Mouse (Mus musculus) embryonic facial prominence, embryonic 15.5 days (tissue): ENCODE results near the gene Msi2. TPM values are rescaled to one million over a fixed set of nuclear protein-coding genes. Genes with fewer than 3 reads are reported as not detected.

ENCODE experiments used
- ATAC-seq: fragments of 200-750 bp; cut with Nextera tagmentation; 2 replicates; pipeline ENCODE4 v1.8.0; 2017; ENCODE audit warnings: low read depth, moderate TSS enrichment; ENCODE audit not compliant: insufficient number of reproducible peaks, low FRiP score, low TSS enrichment
- H3K27ac ChIP-seq: fragments of 300-500 bp; sonication (generic); replicated peaks from 2 replicates; pipeline ENCODE4 v1.5.1; 2015; ENCODE audit warnings: mild to moderate bottlenecking, inconsistent platforms
- H3K27me3 ChIP-seq: fragments of 300-500 bp; sonication (generic); 2 replicates; pipeline ENCODE4 v1.6.1; 2015; ENCODE audit warnings: inconsistent platforms
- H3K36me3 ChIP-seq: fragments of 300-500 bp; sonication (generic); 2 replicates; pipeline ENCODE4 v1.6.1; 2015; ENCODE audit warnings: mild to moderate bottlenecking, inconsistent platforms
- H3K4me1 ChIP-seq: fragments of 300-500 bp; sonication (generic); 2 replicates; pipeline ENCODE4 v1.6.1; 2015; ENCODE audit warnings: inconsistent platforms
- H3K4me2 ChIP-seq: fragments of 300-500 bp; sonication (generic); replicated peaks from 2 replicates; pipeline ENCODE4 v1.6.1; 2015; ENCODE audit warnings: mild to moderate bottlenecking, inconsistent platforms
- H3K4me3 ChIP-seq: fragments of 300-500 bp; sonication (generic); replicated peaks from 2 replicates; pipeline ENCODE4 v1.5.1; 2015; ENCODE audit warnings: mild to moderate bottlenecking, inconsistent platforms
- H3K9ac ChIP-seq: fragments of 300-500 bp; sonication (generic); 2 replicates; pipeline ENCODE4 v1.6.1; 2015; ENCODE audit warnings: inconsistent platforms
- H3K9me3 ChIP-seq: fragments of 300-500 bp; sonication (generic); replicated peaks from 2 replicates; pipeline ENCODE4 v1.6.1; 2016; ENCODE audit warnings: inconsistent platforms
- WGBS: fragments of 180-500 bp; shearing (Covaris S2); methylation state at CpG from one replicate; pipeline ENCODE4 v1.1.7; 2015; 5-methylcytosine and 5-hydroxymethylcytosine counted together
- polyA plus RNA-seq: library from polyadenylated mRNA; unstranded; fragments of >200 nt; fragmentation: Nextera tagmentation; extraction: Ambion mirVana; gene quantifications from 2 replicates; pipeline ENCODE4 v1.2.1, GENCODE M21; 2015

Msi2 gene
- polyA plus RNA-seq, 1 experiment from 2014 or later: 19.7 TPM

DNA sequence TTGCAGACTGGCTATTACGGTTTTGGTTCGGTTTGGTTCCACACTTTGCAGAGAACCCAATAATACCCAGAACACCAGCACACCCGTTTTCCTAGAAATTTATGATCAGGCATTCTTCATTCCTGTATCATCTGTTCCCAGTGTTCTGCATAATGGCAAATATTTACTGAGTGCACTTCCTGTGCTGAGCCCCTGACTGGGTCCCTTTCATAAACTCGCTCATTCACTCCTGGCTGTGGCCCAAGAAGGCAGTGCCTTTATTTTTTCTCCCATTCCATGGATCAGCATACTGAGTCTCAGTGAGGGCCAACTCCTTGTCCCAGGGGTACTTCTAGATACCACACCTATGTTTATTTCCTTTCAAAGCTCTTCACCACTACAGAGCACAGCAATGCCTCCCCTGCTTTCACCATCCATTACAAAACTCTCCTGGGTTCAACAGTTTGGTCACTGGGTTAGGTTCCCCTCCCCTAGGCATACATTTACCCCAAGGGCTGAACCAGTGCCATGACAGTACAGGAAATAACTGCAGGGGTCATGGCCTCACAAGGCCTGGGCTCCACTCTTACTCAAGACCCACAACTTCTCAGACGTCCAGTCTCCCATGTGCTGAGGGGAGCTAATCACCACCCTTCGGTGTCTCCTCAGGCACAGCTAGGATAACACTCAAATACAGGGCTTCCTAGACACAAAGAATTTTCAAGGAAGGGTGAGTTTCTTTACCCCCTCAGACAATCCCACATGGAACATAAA is 160.3 kb downstream of the Msi2 start:
- no peak for ATAC-seq
- no peaks in the 10 kb centered on the region for H3K9me3 ChIP-seq
- H3K4me1 ChIP-seq: peaks cover 74% of the 10 kb centered on the region
- peak overlapping the region; percentile 63; the same call in 1 of the 2 replicates for H3K27ac ChIP-seq
- no peaks in the 10 kb centered on the region for H3K27me3 ChIP-seq
- no peak overlapping the region for H3K9ac ChIP-seq
- WGBS: 55% methylated on average over 6 of the region's 6 CpGs
- H3K4me2 ChIP-seq: no peak overlapping the region
- no peaks in the 10 kb centered on the region for H3K36me3 ChIP-seq
- H3K4me3 ChIP-seq: no peak overlapping the region

DNA sequence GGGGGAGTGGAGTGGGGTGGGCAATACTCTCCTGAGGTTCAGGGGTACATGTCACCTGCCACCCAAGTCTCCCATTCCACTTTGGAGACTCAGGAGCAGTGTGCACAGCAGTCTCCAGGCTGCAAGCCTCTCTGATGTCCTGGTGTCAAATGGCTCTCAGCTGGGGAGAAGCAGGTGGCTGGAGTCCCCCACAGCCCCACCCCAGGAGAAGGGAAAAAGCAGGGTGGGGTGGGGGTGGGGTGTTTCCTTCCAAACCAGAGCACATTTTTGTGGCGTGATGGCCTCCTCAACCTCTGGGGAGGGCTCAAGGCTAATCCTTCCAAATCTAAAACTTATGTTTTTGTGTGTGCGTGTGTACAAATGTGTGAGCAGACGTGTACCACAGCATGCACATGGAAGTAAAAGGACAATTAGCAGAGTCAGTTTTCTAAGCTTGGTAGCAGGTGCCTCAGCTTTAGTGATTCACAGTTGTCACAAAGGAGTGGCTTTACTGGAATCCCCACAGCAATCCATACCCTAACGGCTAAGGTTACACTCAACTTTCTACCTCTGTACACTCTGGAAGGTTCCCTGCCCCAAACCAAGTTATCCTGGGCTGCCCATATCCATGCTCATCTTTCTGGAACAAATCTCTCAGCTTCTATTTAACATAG is 161.1 kb downstream of the Msi2 start:
- Histone ChIP-seq H3K27ac (peak overlapping the region; percentile 63; the same call in 1 of the 2 replicates), H3K4me3 (no peak overlapping the region), H3K4me2 (no peak overlapping the region), H3K4me1 (peaks cover 81% of the 10 kb centered on the region), H3K27me3 (no peaks in the 10 kb centered on the region), H3K9ac (no peak overlapping the region), H3K9me3 (no peaks in the 10 kb centered on the region), H3K36me3 (no peaks in the 10 kb centered on the region)
- peak; percentile 41 for ATAC-seq
- WGBS: 36% methylated on average over 4 of the region's 4 CpGs

DNA sequence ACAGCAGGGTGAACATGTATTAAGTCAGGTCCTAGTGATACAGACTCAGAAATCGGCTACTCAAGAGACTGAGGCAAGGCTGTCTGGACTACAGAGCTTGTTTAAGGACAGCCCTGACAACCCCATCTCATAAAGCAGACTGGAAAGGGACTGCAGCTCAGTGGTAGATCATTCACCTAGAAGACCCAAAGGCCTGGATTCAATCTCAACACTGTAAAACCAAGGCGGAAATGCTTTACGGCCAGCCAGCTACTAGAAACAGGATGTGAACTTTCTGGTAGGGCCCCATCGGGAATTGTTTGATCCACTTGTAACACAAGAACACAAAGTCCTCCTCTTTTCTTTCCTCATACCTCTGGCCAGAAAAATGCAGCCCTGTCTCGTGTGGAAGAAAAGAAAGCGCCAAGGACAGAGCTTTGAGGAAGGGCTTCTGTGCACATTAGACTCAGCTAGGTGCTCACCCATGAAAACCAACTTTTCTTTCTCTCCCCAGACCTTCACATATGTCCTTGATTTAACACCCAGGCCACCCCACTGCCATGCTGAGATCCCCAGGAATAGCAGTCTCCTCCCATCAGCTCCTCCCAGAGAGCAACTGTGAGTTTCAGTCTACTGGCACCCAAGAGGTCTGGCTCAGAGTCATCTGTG is 162.3 kb downstream of the Msi2 start:
- peaks cover 85% of the 10 kb centered on the region for H3K4me1 ChIP-seq

DNA sequence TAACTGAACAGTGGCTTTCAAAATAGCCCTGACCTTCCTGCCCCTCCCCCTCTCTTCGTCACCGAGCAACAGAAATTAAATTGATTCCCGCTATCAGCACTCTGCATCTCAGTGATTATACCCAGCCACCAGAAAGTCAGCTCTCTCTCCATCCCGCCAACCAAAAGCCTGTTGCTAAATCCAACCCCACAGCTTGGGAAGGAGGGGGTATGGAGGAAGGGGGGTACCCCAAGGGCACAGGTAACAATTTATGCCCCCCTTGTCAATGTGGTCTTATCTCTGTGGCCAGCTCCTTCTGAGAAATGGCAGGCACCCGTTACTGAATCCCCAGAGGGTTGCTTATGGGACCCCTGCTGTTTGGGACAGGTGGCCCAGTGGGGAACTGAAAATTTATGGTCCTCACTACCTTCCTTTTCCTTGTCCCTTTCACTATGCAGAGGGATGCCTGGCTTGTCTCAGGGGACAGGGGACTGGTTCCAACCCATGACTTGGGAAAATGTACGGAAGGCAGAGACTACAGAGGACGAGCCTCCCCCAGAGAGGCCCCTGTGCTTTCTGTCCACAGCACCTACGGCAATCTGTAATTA is 163.0 kb downstream of the Msi2 start:
- Histone ChIP-seq H3K27me3 (no peaks in the 10 kb centered on the region), H3K4me3 (no peak overlapping the region), H3K27ac (peak overlapping the region; percentile 58; the same call in 1 of the 2 replicates), H3K4me1 (peaks cover 85% of the 10 kb centered on the region), H3K9ac (no peak overlapping the region), H3K4me2 (no peak overlapping the region), H3K36me3 (no peaks in the 10 kb centered on the region), H3K9me3 (no peaks in the 10 kb centered on the region)
- ATAC-seq: no peak
- 55% methylated on average over 8 of the region's 8 CpGs for WGBS

More for the DNA sequence above, 162.3 kb downstream of the Msi2 start:
- H3K9ac ChIP-seq: no peak overlapping the region
- no peaks in the 10 kb centered on the region for H3K36me3 ChIP-seq
- no peaks in the 10 kb centered on the region for H3K9me3 ChIP-seq
- peak overlapping the region; percentile 58 for H3K27ac ChIP-seq
- WGBS: 27% methylated on average over 6 of the region's 6 CpGs
- H3K27me3 ChIP-seq: no peaks in the 10 kb centered on the region
- no peak for ATAC-seq
- no peak overlapping the region; the same call in 1 of the 2 replicates for H3K4me2 ChIP-seq
- no peak overlapping the region for H3K4me3 ChIP-seq

DNA sequence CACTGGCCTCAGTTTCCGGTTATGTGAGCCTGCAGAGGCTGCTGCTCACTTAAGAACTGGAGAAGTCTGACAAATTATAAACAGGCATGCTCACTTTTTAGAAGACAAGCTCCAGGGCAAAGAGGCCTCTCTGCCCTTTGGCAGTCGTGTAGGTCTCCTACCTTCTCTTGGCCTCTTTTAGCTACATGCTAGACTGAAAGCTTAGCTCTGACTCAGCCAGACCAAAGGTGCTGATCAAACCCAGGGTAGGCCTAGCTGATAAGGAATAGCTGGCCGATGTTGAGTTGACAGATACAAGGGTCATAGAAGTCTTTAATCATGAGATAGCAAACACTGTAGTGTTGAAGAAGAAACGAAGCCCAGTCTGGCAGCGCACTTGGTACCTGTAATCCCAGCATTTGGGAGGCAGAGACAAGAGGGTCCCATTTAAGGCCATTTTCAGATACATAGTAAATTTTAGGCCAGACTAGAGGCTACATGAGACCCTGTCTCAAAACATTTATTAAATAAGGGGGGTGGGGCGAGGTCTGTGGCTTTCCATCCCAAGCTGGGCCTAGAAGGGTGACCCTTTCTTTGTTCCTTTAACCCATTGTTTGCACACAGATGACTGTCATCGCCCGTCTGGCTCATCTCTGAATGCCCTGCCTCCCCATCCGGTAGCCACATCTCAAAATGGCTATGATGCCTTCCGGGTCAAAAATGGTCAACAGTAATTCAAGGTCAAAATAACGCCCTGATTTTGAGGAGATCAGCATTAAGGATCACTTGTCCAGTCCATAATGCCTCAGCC is 164.6 kb downstream of the Msi2 start:
- Histone ChIP-seq H3K4me1 (peaks cover 92% of the 10 kb centered on the region), H3K4me3 (no peak overlapping the region), H3K9me3 (no peaks in the 10 kb centered on the region), H3K4me2 (no peak overlapping the region), H3K27ac (peak overlapping the region; percentile 34; the same call in 1 of the 2 replicates), H3K36me3 (no peaks in the 10 kb centered on the region), H3K9ac (no peak overlapping the region), H3K27me3 (no peaks in the 10 kb centered on the region)
- ATAC-seq: no peak
- 71% methylated on average over 11 of the region's 11 CpGs for WGBS

DNA sequence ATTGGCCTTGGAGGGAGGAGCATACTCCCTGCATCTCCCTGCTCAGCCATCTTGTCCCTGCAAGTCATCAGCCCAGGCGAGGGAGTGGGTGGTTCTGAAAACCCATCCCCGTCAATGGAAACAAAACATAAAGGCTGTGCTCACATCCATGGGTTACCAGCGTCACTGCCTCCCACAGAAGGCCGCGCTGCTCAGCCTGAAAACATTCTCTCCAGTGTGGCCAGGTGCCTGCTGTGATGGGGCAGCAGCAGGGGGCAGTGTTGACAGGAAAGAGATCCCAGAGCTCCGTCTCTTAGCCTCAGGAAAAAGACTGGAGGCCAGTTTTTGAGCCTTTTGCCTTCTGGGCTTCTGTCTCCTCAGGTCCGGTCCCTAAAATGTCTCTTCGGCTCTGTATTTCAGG is 165.3 kb downstream of the Msi2 start:
- H3K36me3 ChIP-seq: no peaks in the 10 kb centered on the region
- peaks cover 92% of the 10 kb centered on the region for H3K4me1 ChIP-seq
- no peak overlapping the region for H3K9ac ChIP-seq
- 35% methylated on average over 8 of the region's 8 CpGs for WGBS
- no peak overlapping the region for H3K4me2 ChIP-seq
- H3K27me3 ChIP-seq: no peaks in the 10 kb centered on the region
- ATAC-seq: no peak
- 0 out of 2 replicates have a peak overlapping the region, but pooled peaks have one; percentile 34 for H3K27ac ChIP-seq
- H3K4me3 ChIP-seq: no peak overlapping the region
- no peaks in the 10 kb centered on the region for H3K9me3 ChIP-seq

DNA sequence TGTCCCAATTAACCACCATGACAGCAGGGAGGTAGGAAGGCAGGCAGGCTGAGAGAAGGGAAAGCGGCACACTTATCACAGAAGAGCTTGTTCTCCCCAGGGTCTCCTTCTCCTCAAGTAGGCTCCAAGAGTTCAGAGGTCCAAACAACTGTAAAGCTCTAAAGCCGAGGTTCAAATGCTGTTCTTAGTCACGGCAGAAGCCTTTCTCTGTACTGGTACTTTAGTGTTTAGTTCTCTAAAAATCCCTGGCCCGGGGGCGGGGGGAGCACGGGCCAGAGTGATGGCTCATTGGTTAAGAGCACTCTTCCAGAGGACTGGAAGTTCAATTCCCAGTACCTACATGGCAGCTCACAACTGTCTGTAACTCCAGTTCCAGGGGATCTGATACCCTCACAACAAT is 165.9 kb downstream of the Msi2 start:
- Histone ChIP-seq H3K27ac (no peak overlapping the region), H3K9ac (no peak overlapping the region), H3K4me1 (peaks cover 92% of the 10 kb centered on the region), H3K36me3 (no peaks in the 10 kb centered on the region), H3K4me2 (no peak overlapping the region), H3K4me3 (no peak overlapping the region), H3K27me3 (no peaks in the 10 kb centered on the region), H3K9me3 (no peaks in the 10 kb centered on the region)
- 61% methylated on average over 6 of the region's 6 CpGs for WGBS
- ATAC-seq: no peak

DNA sequence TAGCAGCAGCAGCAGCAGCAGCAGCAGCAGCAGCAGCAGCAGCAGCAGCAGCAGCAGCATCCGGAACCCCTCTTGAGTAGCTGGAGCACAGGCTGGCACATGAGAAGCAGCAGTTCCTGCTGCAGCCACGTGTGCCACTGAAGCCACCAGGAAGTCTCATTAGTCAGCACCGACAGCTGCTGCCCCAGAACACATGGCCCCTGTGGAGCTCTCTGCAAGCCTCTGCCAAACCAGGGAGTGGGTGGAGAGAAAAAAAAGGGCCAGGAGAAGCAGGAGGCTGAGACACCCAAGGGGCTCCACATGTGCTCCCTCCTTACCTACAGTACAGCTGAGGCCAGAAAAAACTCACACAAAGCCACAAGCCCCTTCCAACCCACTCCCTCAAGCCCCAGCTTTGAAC is 167.3 kb downstream of the Msi2 start:
- no peak overlapping the region for H3K4me2 ChIP-seq
- H3K27me3 ChIP-seq: no peaks in the 10 kb centered on the region
- 5% methylated on average over 3 of the region's 3 CpGs for WGBS
- no peaks in the 10 kb centered on the region for H3K9me3 ChIP-seq
- no peaks in the 10 kb centered on the region for H3K36me3 ChIP-seq
- ATAC-seq: peak; percentile 48
- peaks cover 85% of the 10 kb centered on the region for H3K4me1 ChIP-seq
- peak overlapping the region; percentile 58 for H3K27ac ChIP-seq
- H3K9ac ChIP-seq: no peak overlapping the region
- no peak overlapping the region for H3K4me3 ChIP-seq

DNA sequence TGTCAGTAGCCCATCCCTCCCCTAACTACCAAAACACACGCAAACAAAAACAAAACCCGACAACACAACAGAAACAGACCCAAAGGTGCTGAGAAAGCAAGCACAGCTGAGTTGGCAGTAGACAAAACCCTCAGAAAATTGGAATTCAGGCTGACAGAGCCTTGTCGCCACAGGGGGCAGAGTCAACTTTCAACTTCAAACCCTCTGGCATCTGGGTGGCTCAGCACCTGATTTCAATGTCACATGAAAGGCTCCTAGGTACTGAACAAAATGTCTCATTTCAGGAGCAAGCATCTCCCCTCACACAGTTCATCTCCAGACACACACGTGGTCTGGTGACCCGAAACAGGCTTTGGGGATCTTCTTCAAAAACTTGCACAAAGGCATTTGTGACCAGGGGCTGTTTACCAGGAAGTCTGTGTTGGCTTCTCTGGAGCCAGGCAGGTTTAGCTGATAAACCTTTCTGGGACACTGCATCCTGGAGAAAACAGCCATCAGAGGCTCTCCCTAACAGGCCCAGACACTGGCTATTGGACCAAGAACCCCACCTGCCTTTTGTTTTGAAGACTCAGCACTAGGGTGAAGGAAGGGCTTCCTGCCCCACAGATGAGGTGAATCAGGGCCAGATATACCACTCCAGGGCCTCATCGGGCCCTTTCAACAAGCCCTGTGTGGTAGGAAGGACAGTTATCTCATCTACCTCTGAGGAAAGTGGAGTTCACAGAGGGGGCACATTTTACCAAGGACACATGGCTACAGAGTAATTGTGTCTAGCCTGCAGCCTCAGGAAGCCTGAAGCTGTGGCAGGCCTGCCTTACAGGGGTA is 168.0 kb downstream of the Msi2 start:
- H3K4me2 ChIP-seq: no peak overlapping the region
- no peak overlapping the region for H3K4me3 ChIP-seq
- peak overlapping the region; percentile 58; the same call in 1 of the 2 replicates for H3K27ac ChIP-seq
- ATAC-seq: no peak
- peaks cover 78% of the 10 kb centered on the region for H3K4me1 ChIP-seq
- no peaks in the 10 kb centered on the region for H3K27me3 ChIP-seq
- H3K9me3 ChIP-seq: no peaks in the 10 kb centered on the region
- 43% methylated on average over 6 of the region's 6 CpGs for WGBS
- no peak overlapping the region for H3K9ac ChIP-seq
- H3K36me3 ChIP-seq: no peaks in the 10 kb centered on the region

DNA sequence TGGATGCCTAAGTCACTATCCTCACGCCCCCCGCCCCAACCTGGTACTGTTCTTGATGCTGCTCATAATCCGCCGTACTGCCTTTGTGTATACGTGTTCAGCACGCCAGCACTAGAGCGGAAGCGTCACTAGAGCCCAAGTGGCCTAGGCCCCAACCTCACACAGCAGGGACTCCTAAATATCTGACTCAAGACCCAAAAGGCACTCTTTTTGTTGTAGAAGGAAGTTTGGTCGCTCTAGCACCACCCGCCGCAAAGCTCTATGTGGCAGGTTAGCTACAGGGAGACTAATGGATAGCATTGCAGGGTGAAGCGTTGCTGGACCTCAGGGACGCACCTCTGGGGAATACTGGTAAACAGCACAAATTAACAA is 168.8 kb downstream of the Msi2 start:
- no peak for ATAC-seq
- H3K4me3 ChIP-seq: no peak overlapping the region
- H3K4me1 ChIP-seq: peaks cover 72% of the 10 kb centered on the region
- 84% methylated on average over 13 of the region's 13 CpGs for WGBS
- H3K27me3 ChIP-seq: no peaks in the 10 kb centered on the region
- H3K27ac ChIP-seq: no peak overlapping the region; the same call in 1 of the 2 replicates
- no peak overlapping the region for H3K9ac ChIP-seq
- H3K36me3 ChIP-seq: no peaks in the 10 kb centered on the region
- no peaks in the 10 kb centered on the region for H3K9me3 ChIP-seq
- H3K4me2 ChIP-seq: no peak overlapping the region
